Mouse (Mus musculus) brain, adult 2 months (tissue): Measurements from ENCODE around the gene Crybg1.
"Not testable (repeated sequence)": the region's sequence is repeated elsewhere in the genome, so short reads cannot be mapped to it uniquely, and the experiment has no call there.

Experiments
- DNase-seq: peaks from one replicate; pipeline ENCODE4 v3.0.0; 2011; ENCODE audit warnings: low read depth, low spot score

Crybg1 gene

GRCm38 (mm10) chr10:43973244-43973643 is 175.4 kb downstream of the Crybg1 start:
- DNase-seq = no peak

GRCm38 (mm10) chr10:43964943-43965342 is 183.7 kb downstream of the Crybg1 start:
- DNase-seq = peak; percentile 19

DNA sequence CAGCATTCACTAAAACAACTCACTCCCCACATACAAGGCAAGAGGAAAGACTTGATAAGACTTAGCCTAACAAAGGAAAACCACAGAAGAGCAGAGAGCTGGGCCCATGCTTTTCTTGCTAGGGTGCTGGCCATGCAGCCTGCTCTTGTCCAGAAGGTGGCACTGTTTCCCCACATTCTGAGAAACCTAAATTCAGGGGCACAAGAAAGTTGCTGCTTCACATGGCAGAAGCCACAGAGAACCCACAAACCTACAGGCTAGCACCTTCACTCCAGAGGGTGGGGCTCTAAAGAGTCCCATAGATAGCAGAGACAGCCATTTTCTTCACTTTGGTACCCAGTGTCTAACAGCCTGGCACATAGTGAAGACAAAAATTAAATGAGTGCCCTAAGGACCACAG is 194.7 kb downstream of the Crybg1 start:
- peak; percentile 81 for DNase-seq

GRCm38 (mm10) chr10:43945435-43945834 is 203.2 kb downstream of the Crybg1 start:
- DNase-seq = no peak

DNA sequence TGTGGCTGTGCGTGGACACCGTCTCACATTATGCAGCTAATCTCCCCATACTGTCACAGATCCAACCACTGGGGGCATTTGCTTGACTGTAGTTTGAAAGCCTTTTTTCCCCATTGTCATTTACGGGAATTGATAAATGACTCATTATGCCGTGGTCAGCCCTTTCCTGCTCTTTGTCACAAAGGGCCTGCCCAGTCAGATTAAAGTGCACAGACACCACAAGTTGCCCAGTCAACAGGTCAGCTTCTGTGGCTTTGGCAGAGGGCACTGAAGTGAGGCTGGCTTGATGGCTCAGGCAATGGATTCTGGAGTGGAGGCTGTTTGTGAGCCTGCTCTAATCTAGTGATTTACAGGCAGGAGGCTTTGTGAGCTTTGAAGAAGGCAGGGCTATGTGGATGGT is 204.9 kb downstream of the Crybg1 start:
- no peak for DNase-seq

- no peak for DNase-seq
These were observed 209.5 kb downstream of the Crybg1 start for GRCm38 (mm10) chr10:43939136-43939662.

- DNase-seq = peak; percentile 43
These were observed 220.1 kb downstream of the Crybg1 start for GRCm38 (mm10) chr10:43928596-43928995.

GRCm38 (mm10) chr10:43927736-43928135 is 220.9 kb downstream of the Crybg1 start:
- peak; percentile 5 for DNase-seq

- DNase-seq = not testable (repeated sequence)
These were observed 222.9 kb downstream of the Crybg1 start for GRCm38 (mm10) chr10:43925776-43926175.

- no peak for DNase-seq
These were observed 225.6 kb downstream of the Crybg1 start for GRCm38 (mm10) chr10:43923096-43923495.

GRCm38 (mm10) chr10:43918696-43919608 is 229.7 kb downstream of the Crybg1 start:
- DNase-seq = peak; percentile 79

- no peak for DNase-seq
These were observed 231.9 kb downstream of the Crybg1 start for GRCm38 (mm10) chr10:43916737-43917136.

GRCm38 (mm10) chr10:43916181-43916580 is 232.5 kb downstream of the Crybg1 start:
- DNase-seq = no peak

- DNase-seq = no peak
These were observed 236.4 kb downstream of the Crybg1 start for GRCm38 (mm10) chr10:43912236-43912635.

DNA sequence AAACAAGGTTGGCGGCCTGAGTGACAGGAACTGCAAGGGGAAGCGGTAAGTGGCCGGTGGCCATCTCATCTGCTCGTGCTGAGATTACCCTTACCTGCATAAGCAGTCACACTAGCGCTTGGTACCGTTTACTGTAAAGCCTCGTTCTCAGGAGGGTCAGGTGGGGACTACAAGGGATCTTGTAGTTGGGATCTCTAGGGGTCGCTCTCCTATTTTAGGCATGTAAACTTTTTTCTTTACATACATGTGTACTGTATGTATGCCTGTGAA is 237.8 kb downstream of the Crybg1 start:
- DNase-seq = no peak

DNA sequence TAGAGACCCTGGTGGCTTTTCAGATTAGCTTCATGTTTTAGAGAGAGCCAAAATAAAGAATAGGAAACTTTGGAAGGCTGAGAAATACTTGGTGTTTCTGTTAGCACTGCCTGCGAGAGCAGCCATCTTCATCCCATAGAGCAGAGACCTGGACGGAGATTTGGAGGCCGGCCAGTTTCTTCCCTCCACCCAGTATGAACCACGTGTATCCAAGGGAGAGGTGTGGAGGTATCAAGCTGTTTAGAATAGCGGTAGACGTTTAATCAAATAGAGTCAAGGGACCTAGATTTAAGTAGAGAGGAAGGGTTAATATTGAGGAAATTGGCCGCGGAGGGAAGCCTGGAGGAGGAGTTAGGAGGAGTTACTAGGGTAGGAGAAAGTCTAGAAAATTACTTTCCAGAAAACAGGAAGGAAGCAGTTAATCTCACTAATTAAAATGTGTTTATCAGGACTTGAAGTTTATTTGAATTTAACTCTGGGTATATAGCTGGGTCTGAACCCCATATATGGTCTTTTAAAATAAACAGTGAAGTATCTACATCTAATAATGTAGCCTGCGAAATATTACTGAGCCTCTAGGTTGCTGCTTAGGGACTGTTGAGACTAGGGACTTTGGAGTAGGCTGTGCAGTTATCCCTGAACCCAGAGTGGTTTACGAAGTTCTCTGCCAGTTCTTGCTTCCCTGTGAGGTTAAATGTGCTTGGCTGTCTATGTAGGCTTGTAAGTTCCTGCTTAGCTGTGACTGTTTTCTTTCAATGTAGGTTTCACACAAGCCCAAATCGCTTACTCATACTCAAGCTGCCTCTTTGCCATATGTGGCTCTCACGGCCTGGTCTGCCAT is 238.4 kb downstream of the Crybg1 start:
- peak; percentile 4 for DNase-seq

- DNase-seq = no peak
These were observed 244.1 kb downstream of the Crybg1 start for GRCm38 (mm10) chr10:43904569-43904968.

DNA sequence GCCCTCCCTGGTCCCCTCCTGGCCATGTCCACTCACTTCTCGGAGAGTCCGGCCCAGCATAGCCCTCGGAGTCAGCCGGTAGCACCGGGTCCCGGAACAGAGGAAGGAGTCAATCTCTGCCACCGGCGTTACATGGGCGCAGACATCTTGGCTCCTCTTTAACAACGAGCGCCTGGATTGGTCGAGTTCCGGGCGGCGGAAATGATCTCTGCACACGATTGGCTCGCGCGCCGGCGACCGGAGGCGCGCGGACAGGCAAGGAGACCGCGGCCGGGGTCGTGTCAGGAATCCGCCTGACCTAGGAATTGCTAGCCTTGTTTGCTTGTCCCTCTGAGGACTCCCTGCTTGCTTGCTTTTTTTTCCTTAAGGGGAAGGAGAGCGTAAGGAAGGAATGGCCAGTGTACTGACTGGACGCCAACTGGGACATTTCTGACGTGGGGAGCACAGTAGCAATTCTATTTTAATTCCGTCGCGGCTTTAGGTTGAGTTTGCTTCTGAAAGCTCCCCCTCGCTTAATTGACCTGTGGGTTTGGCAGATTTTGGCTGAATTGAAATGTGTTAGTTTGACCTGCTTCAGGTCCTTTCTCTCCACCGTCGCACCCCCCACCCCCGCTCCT is 247.0 kb downstream of the Crybg1 start, which contains the start of the genes Qrsl1 and Rtn4ip1:
Qrsl1 (minus strand) TSS at position 168 of the 617 bp plus-strand sequence.
Rtn4ip1 (plus strand) TSS at position 230 of the 617 bp plus-strand sequence.
- peak; percentile 97 for DNase-seq

DNA sequence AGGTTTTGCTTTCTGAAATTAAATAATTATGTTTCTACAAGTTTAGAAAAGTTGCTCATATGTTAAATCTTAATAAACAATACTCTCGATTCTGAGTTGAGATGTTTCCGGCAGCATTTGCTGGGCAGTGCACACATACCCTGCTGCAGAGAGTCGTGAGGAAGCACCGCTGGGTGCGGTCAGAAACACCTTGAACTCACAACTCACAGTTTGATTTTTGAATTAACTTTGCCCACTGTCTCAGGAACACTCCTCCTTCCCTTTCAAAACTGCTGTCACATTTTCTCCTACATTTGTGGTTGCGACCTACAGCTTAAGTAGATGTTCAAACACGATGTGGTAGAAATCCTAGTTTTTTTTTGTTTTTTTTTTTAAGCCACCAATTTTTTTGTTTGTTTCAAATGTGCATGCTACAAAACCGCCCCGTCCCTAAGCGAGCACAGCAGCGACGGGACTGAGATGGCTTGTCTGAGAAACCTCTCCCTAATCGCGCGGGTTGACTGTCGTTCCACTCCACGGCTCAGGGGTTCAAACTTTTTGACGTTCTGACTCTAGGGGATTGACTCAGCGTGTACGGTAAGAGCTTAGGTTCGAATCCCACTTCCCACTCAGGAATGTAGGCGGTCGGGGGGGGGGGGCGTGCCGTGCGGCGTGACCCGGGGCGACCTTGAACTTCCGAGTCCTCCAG is 247.6 kb downstream of the Crybg1 start:
- DNase-seq = no peak
